Mouse (Mus musculus) kidney, embryonic 15.5 days (tissue): Measurements from ENCODE around the gene Stox2. TPM values are rescaled to one million over a fixed set of nuclear protein-coding genes. Genes with fewer than 3 reads are reported as not detected.
A peak's percentile ranks its signal among the peaks of the same experiment; 100 is the strongest.

ENCODE experiments used
- ATAC-seq: fragments of 200-750 bp; cut with Nextera tagmentation; replicated peaks from 2 replicates; pipeline ENCODE4 v1.8.0; 2017; ENCODE audit warnings: moderate TSS enrichment; ENCODE audit not compliant: low FRiP score
- H3K27ac ChIP-seq: fragments of 300-500 bp; sonication (generic); 2 replicates; pipeline ENCODE4 v1.5.1; 2015; ENCODE audit warnings: mild to moderate bottlenecking, inconsistent platforms
- H3K27me3 ChIP-seq: fragments of 300-500 bp; sonication (generic); 2 replicates; pipeline ENCODE4 v1.6.1; 2015; ENCODE audit warnings: inconsistent platforms
- H3K36me3 ChIP-seq: fragments of 300-500 bp; sonication (generic); 2 replicates; pipeline ENCODE4 v1.6.1; 2015; ENCODE audit warnings: inconsistent platforms
- H3K4me1 ChIP-seq: fragments of 300-500 bp; sonication (generic); 2 replicates; pipeline ENCODE4 v1.6.1; 2015; ENCODE audit warnings: inconsistent platforms
- H3K4me2 ChIP-seq: fragments of 300-500 bp; sonication (generic); 2 replicates; pipeline ENCODE4 v1.6.1; 2015; ENCODE audit warnings: moderate library complexity, mild to moderate bottlenecking, inconsistent platforms
- H3K4me3 ChIP-seq: fragments of 300-500 bp; sonication (generic); replicated peaks from 2 replicates; pipeline ENCODE4 v1.5.1; 2015; ENCODE audit warnings: mild to moderate bottlenecking, inconsistent platforms
- H3K9ac ChIP-seq: fragments of 300-500 bp; sonication (generic); 2 replicates; pipeline ENCODE4 v1.6.1; 2015; ENCODE audit warnings: mild to moderate bottlenecking, inconsistent platforms
- H3K9me3 ChIP-seq: fragments of 300-500 bp; sonication (generic); replicated peaks from 2 replicates; pipeline ENCODE4 v1.6.1; 2016; ENCODE audit warnings: inconsistent platforms
- WGBS: fragments of 180-500 bp; shearing (Covaris S2); methylation state at CpG from one replicate; pipeline ENCODE4 v1.1.7; 2015; ENCODE audit warnings: mixed read lengths; 5-methylcytosine and 5-hydroxymethylcytosine counted together
- polyA plus RNA-seq: library from polyadenylated mRNA; unstranded; fragments of >200 nt; fragmentation: Nextera tagmentation; extraction: Ambion mirVana; gene quantifications from 2 replicates; pipeline ENCODE4 v1.2.1, GENCODE M21; 2015

Gene Stox2
- polyA plus RNA-seq, 1 experiment from 2014 or later: 12.3 TPM

DNA sequence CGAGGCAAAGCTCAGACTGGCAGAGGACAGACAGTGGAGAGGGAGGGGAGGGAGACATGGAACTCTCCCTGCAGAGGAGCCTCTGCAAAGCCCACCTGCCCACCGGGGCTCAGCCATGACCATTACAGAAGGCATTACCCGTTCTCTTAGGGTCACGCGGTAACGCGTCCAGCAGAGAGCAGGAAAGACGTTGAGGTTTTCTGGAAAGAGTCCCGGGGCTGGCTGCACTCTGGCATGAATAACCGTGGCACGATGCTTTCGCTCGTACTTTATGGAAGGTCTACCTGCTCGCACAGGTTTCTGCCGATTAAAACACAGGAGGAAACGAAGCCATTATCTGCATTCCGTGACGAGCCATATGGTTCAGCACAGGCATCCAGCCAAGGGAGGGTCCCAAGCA is 53.9 kb downstream of the Stox2 start:
- peak; percentile 46; the same call in 1 of the 2 replicates for ATAC-seq
- Histone ChIP-seq H3K9ac (no peak overlapping the region), H3K4me2 (no peak overlapping the region), H3K9me3 (no peaks in the 10 kb centered on the region), H3K27me3 (no peaks in the 10 kb centered on the region), H3K36me3 (no peaks in the 10 kb centered on the region), H3K4me1 (0 out of 2 replicates have a peak, but pooled peaks cover 9% of the 10 kb centered on the region), H3K27ac (peak overlapping the region; percentile 56; the same call in 1 of the 2 replicates), H3K4me3 (no peak overlapping the region)
- 66% methylated on average over 18 of the region's 18 CpGs for WGBS

DNA sequence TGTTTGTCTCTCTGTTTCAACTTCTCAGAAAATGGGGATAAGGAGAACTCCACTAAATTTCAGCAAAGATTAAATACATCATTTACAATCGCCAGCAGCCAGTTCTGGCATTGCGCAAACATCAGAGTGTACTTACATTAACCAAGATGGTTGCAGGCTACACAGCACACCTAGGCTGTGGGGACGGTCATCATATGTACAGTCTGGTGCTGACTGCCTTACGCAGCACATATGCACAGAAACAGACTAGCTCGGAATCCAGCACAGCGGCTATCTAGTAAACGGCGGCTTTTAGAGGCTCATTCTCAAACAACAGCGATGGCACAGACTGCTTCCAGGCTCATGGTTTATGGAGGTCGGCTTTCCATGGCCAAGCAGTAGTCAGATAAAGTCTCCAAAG is 54.3 kb downstream of the Stox2 start:
- Histone ChIP-seq H3K4me3 (no peak overlapping the region), H3K4me2 (no peak overlapping the region), H3K36me3 (no peaks in the 10 kb centered on the region), H3K27me3 (no peaks in the 10 kb centered on the region), H3K9me3 (no peaks in the 10 kb centered on the region), H3K9ac (no peak overlapping the region), H3K27ac (0 out of 2 replicates have a peak overlapping the region, but pooled peaks have one; percentile 56), H3K4me1 (0 out of 2 replicates have a peak, but pooled peaks cover 9% of the 10 kb centered on the region)
- ATAC-seq: no peak
- WGBS: 92% methylated on average over 10 of the region's 10 CpGs

GRCm38 (mm10) chr8:47389430-47389829 is 56.7 kb downstream of the Stox2 start:
- Histone ChIP-seq H3K4me2 (no peak overlapping the region), H3K4me1 (0 out of 2 replicates have a peak, but pooled peaks cover 9% of the 10 kb centered on the region), H3K27ac (no peak overlapping the region), H3K27me3 (no peaks in the 10 kb centered on the region), H3K9me3 (no peaks in the 10 kb centered on the region), H3K9ac (no peak overlapping the region), H3K4me3 (no peak overlapping the region), H3K36me3 (no peaks in the 10 kb centered on the region)
- no peak for ATAC-seq
- 68% methylated on average over 3 of the region's 3 CpGs for WGBS

DNA sequence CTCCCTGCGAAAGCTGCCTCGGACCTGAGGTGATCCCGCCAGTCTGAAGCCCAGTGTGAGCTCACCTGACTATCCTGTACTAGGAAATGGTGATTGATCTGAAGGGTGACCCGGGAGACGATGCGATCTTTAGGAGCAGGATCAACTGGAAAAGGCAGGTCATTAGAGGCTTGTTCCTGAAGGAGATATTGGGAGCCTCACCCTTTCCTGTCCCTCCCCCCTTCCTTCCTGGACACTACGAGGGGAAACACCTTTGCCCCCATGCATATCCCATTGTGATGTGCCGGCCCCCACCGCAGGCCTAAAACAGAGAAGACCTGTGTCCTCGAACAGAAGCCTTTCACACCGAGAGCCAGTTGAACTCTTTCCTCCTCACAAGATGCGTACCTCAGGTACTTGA is 58.0 kb downstream of the Stox2 start:
- Histone ChIP-seq H3K9me3 (no peaks in the 10 kb centered on the region), H3K4me1 (0 out of 2 replicates have a peak, but pooled peaks cover 9% of the 10 kb centered on the region), H3K4me2 (0 out of 2 replicates have a peak overlapping the region, but pooled peaks have one; percentile 14), H3K36me3 (no peaks in the 10 kb centered on the region), H3K27me3 (no peaks in the 10 kb centered on the region), H3K9ac (no peak overlapping the region), H3K4me3 (no peak overlapping the region), H3K27ac (no peak overlapping the region; the same call in 1 of the 2 replicates)
- no peak for ATAC-seq
- WGBS: 66% methylated on average over 12 of the region's 12 CpGs

DNA sequence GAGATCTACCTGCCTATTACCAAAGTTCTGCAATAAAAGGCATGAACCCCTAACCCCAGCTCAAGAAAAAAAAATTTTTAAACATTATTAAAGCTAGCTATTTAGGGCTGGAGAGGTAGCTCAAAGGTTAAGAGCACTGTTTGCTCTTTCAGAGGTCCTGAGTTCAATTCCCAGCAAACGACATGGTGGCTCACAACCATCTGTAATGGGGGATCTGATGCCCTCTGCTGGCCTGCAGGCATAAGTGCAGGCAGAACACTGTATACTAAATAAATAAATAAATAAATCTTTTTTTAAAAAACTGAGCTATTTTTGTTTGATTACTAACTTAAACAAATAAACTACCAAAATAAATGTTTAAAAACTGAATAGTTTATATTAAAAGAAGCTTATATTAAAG is 60.4 kb downstream of the Stox2 start:
- H3K27me3 ChIP-seq: no peaks in the 10 kb centered on the region
- no peak overlapping the region for H3K9ac ChIP-seq
- no peaks in the 10 kb centered on the region for H3K36me3 ChIP-seq
- WGBS: 75% methylated on average over 1 of the region's 1 CpGs
- no peaks in the 10 kb centered on the region for H3K9me3 ChIP-seq
- H3K27ac ChIP-seq: no peak overlapping the region
- ATAC-seq: no peak
- H3K4me3 ChIP-seq: no peak overlapping the region
- peaks cover 12% of the 10 kb centered on the region for H3K4me1 ChIP-seq
- H3K4me2 ChIP-seq: no peak overlapping the region

DNA sequence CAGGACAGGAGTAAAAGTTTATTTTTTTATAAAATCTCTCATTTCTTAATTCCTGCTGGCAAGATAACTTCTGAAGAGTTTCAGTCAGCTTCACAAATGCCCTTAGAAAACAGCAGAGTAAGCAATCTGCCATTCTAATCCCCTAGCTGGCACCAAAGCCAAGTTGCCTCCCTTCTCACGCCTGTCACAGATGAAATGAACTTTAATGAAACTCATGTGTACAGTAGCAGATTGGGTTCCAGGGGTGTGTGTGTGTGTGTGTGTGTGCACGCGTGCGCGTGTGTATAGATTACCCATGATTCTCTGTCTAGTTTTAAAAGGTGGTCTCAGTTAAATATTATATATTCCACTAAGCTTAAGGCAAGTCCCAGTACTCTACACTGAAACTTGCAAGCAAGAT is 62.0 kb downstream of the Stox2 start:
- Histone ChIP-seq H3K4me2 (no peak overlapping the region), H3K27ac (no peak overlapping the region), H3K36me3 (no peaks in the 10 kb centered on the region), H3K9ac (no peak overlapping the region), H3K4me1 (peaks cover 22% of the 10 kb centered on the region), H3K4me3 (no peak overlapping the region), H3K27me3 (no peaks in the 10 kb centered on the region), H3K9me3 (no peaks in the 10 kb centered on the region)
- no peak for ATAC-seq
- 93% methylated on average over 5 of the region's 5 CpGs for WGBS

DNA sequence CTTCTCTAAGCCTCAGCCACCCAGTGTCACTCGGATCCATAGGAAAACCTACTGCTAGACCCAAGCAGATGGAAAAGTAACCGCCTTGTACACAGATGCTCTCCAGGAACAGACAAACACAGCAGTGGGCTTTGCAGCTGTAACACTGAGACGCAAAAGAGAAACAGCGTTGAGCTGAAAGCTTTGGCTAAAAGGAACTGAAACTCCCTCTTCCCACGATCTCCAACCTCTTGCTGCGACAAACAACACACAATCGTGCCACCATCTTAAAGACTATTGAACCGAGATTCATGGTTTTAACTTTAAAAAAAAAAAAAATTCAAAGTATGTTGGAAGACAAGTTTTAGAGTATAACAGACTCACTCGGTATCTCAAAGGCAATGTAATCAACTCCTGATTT is 62.5 kb downstream of the Stox2 start:
- no peak overlapping the region for H3K27ac ChIP-seq
- no peak overlapping the region for H3K4me3 ChIP-seq
- no peak for ATAC-seq
- no peak overlapping the region for H3K9ac ChIP-seq
- no peaks in the 10 kb centered on the region for H3K9me3 ChIP-seq
- no peaks in the 10 kb centered on the region for H3K27me3 ChIP-seq
- no peak overlapping the region for H3K4me2 ChIP-seq
- H3K36me3 ChIP-seq: no peaks in the 10 kb centered on the region
- peaks cover 20% of the 10 kb centered on the region for H3K4me1 ChIP-seq
- WGBS: 92% methylated on average over 9 of the region's 9 CpGs

DNA sequence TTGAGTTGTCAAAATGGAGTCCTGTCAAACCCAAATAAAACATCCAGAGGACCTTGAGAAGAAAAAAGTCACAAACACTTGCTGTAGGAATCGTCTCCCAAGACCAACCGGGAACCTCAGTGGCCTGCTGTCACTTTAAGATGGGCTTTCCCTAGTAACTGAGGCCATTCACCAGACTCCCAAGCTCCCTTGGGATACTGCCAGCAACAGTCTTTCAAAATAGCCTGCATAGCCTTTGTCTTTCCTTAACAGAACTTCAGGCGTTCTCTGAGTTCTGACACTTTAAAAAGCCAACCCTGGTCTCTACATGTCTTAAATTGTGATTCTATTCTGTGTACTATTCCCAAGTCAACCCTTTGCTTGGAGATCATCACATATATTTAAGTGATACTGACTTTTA is 64.9 kb downstream of the Stox2 start:
- Histone ChIP-seq H3K9ac (no peak overlapping the region), H3K27me3 (no peaks in the 10 kb centered on the region), H3K4me2 (no peak overlapping the region), H3K4me1 (peaks cover 20% of the 10 kb centered on the region), H3K9me3 (no peaks in the 10 kb centered on the region), H3K4me3 (no peak overlapping the region), H3K36me3 (no peaks in the 10 kb centered on the region), H3K27ac (no peak overlapping the region)
- 56% methylated on average over 3 of the region's 3 CpGs for WGBS
- no peak for ATAC-seq

GRCm38 (mm10) chr8:47380725-47381124 is 65.4 kb downstream of the Stox2 start:
- no peak overlapping the region for H3K4me2 ChIP-seq
- WGBS: 68% methylated on average over 6 of the region's 6 CpGs
- H3K27me3 ChIP-seq: no peaks in the 10 kb centered on the region
- H3K27ac ChIP-seq: peak overlapping the region; percentile 30; the same call in 1 of the 2 replicates
- no peak for ATAC-seq
- no peaks in the 10 kb centered on the region for H3K36me3 ChIP-seq
- no peak overlapping the region for H3K9ac ChIP-seq
- H3K4me1 ChIP-seq: peaks cover 20% of the 10 kb centered on the region
- H3K4me3 ChIP-seq: no peak overlapping the region
- no peaks in the 10 kb centered on the region for H3K9me3 ChIP-seq

- no peak overlapping the region for H3K4me3 ChIP-seq
- no peaks in the 10 kb centered on the region for H3K9me3 ChIP-seq
- H3K4me2 ChIP-seq: no peak overlapping the region
- no peaks in the 10 kb centered on the region for H3K27me3 ChIP-seq
- H3K27ac ChIP-seq: 0 out of 2 replicates have a peak overlapping the region, but pooled peaks have one; percentile 30
- H3K4me1 ChIP-seq: peaks cover 20% of the 10 kb centered on the region
- WGBS: 53% methylated on average over 3 of the region's 3 CpGs
- no peaks in the 10 kb centered on the region for H3K36me3 ChIP-seq
- ATAC-seq: no peak
- no peak overlapping the region for H3K9ac ChIP-seq
Observed at GRCm38 (mm10) chr8:47380075-47380474, 66.1 kb downstream of the Stox2 start.

DNA sequence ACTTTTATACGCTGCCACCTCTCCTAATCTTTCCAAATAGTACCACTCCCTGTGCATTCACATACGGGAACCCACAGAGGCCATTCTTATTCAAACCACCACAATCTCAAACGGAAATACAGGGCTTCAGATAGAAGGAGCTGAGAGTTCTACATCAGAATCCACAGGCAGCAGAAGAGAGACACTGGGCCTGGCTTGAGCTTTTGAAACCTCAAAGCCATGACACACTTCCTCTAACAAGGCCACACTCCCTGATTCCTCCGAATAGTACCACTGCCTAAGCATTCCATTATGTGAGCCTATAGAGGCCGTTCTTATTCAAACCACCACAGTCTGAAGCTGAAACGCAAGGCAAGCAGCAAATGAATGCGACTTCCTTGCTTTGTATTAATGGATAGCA is 69.5 kb downstream of the Stox2 start:
- ATAC-seq: no peak
- 95% methylated on average over 7 of the region's 7 CpGs for WGBS

GRCm38 (mm10) chr8:47373757-47374156 is 72.4 kb downstream of the Stox2 start:
- Histone ChIP-seq H3K4me2 (no peak overlapping the region), H3K4me1 (peaks cover 18% of the 10 kb centered on the region), H3K9me3 (no peaks in the 10 kb centered on the region), H3K27me3 (no peaks in the 10 kb centered on the region), H3K27ac (no peak overlapping the region), H3K4me3 (no peak overlapping the region), H3K36me3 (no peaks in the 10 kb centered on the region), H3K9ac (no peak overlapping the region)
- 94% methylated on average over 7 of the region's 7 CpGs for WGBS
- ATAC-seq: no peak

More for the DNA sequence above, 69.5 kb downstream of the Stox2 start:
- no peak overlapping the region for H3K4me2 ChIP-seq
- no peaks in the 10 kb centered on the region for H3K9me3 ChIP-seq
- no peaks in the 10 kb centered on the region for H3K36me3 ChIP-seq
- H3K9ac ChIP-seq: no peak overlapping the region
- no peaks in the 10 kb centered on the region for H3K27me3 ChIP-seq
- H3K4me3 ChIP-seq: no peak overlapping the region
- H3K4me1 ChIP-seq: peaks cover 19% of the 10 kb centered on the region
- H3K27ac ChIP-seq: no peak overlapping the region

- H3K4me1 ChIP-seq: peaks cover 20% of the 10 kb centered on the region
- no peak overlapping the region for H3K4me2 ChIP-seq
- ATAC-seq: no peak
- no peak overlapping the region for H3K9ac ChIP-seq
- no peak overlapping the region for H3K4me3 ChIP-seq
- no peak overlapping the region for H3K27ac ChIP-seq
- H3K9me3 ChIP-seq: no peaks in the 10 kb centered on the region
- WGBS: 41% methylated on average over 3 of the region's 3 CpGs
- no peaks in the 10 kb centered on the region for H3K36me3 ChIP-seq
- H3K27me3 ChIP-seq: no peaks in the 10 kb centered on the region
Observed at GRCm38 (mm10) chr8:47371539-47371938, 74.6 kb downstream of the Stox2 start.
